Mouse (Mus musculus): Measurements from ENCODE around the gene Nlrp3.

DNA sequence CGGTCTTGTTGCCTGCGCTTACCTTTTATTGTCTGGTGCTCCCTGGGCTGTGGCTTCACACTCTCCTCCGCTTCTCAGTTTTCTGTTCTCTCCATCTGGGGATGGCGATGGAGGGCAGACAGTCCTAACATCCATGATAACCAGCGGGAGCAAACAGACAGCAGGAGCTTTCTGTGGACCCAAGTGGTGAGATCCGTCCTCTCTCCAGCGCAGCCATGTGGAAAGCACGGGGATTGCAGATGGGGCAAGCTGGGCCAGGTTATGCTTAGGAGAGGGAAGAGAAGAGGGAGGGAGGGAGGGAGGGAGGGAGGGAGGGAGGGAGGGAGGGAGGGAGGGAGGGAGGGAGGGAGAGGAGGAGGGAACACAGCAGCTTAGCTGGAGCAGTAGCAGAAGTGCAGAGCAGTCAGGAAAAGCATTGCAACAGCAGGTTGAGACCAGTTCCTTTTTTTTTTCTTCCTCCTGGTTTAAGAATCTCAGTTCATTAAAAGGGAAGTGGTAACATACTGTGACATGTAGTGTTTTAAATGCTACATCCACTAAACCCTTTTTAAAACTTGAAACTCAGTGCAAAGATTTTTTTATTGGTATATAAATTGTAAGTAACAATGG, 14.8 kb upstream of the Nlrp3 start, which contains the start of gene Zkscan17:
- peak; percentile 14; the same call in 1 of the 2 replicates for TF ChIP-seq CTCF (IDR thresholded peaks at IDR 0.05; ENCODE audit: low read depth)
- TF ChIP-seq EP300 (IDR thresholded peaks at IDR 0.05; ENCODE audit: low read depth) = no peak

All from heart, postnatal 0 days (tissue).